Mouse (Mus musculus): ENCODE measurements around the gene Taar9. TPM values are rescaled to one million over a fixed set of nuclear protein-coding genes. Genes with fewer than 3 reads are reported as not detected.
"Not testable (repeated sequence)": the region's sequence is repeated elsewhere in the genome, so short reads cannot be mapped to it uniquely, and the experiment has no call there.

Taar9 gene
- not detected in 2 replicates for polyA plus RNA-seq (2011; ENCODE audit: insufficient read depth, insufficient read length, low replicate concordance, missing spikeins)

DNA sequence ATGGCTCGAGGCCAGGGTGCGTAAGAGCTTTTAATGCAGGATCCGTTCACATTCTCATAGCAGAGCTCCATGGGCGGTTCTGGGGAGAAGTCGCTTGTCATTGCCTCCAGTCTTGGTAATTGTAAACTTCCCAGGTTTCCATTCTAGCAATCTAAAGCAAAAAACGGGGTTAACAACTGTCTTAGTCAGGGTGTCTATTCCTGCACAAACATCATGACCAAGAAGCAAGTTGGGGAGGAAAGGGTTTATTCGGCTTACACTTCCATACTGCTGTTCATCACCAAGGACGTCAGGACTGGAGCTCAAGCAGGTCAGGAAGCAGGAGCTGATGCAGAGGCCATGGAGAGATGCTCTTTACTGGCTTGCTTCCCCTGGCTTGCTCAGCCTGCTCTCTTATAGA is at the start of gene Taar9:
TSS of gene Taar9 (minus strand) at position 101 of the 400 bp plus-strand sequence.
- WGBS: 85% methylated on average over 8 of the region's 8 CpGs
- H3K4me3 ChIP-seq (replicated peaks; ENCODE audit: control insufficient read depth, low read depth, low read length); H3K27ac ChIP-seq (ENCODE audit: control insufficient read depth, insufficient read depth, low read depth, low read length, poor library complexity); H3K4me1 ChIP-seq (ENCODE audit: control insufficient read depth, insufficient read depth, low read length): not testable (repeated sequence)

DNA sequence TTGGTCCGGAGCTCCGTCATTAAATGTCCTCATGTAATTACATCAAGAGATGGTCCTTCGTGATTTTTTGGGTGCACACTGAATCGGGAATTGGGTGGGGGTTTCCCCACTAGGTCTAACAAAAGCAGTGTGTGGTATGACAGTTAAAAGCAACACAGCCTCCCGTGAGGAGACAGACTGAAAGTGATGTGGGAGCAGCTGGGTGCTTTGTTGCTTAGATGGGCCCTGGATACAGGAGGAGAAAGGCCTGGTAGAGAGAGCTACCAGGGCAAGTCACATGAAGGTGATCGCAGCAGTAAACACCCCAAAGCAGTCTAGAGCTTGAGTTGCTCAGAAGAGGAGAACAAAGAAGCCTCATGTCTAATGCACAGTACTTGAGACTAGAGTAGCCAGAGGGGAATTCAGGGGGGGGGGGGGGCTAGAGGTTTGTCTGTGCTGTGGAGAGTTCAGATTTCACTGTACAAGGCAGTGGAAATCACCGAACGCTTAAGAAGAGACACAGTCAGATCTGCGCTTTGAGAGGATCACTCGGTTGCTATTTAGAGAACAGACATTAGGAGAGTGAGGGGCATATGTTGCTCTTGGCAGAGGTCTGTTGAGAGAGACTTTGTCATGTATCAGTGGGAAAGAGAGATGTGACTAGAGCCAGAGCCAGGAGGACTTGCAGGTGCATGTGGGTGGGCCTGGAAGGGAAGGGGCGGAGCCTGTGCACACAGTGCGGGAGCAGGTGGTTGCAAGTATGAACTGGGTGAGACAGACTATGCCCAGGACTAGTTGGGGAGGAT is 49.3 kb upstream of the Taar9 start:
- TF ChIP-seq POLR2A (IDR thresholded peaks at IDR 0.05; ENCODE audit: borderline replicate concordance, control insufficient read depth, low read depth, low read length) (0 out of 2 replicates have a peak, but pooled peaks have one; percentile 13), CTCF (IDR thresholded peaks at IDR 0.05; ENCODE audit: control insufficient read depth, insufficient read depth, low read length) (no peak)
- peak overlapping the region; percentile 4; the same call in 1 of the 2 replicates for H3K27ac ChIP-seq (ENCODE audit: control insufficient read depth, insufficient read depth, low read depth, low read length, poor library complexity)

DNA sequence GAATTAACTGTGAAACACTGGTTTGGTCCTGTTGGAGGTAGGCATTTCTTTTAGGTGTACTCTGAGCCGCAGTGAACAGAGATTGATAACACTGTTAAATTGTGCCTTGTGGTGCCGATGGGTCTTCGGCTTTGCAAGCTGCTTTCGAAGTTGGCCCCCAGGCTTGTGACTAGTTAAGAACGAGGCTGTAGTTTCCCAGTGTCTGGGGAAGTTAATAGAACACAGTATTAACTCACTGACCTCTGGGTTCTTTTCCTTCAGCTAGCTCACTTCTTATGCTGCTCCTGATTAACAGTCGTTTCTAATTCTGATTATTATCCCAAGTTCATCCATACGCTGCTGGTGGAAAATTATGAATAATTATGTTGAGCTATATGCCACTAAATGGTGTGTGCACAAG is 40.8 kb upstream of the Taar9 start:
- 46% methylated on average over 7 of the region's 7 CpGs for WGBS

More for the DNA sequence above, 49.3 kb upstream of the Taar9 start:
- peaks cover 6% of the 10 kb centered on the region for H3K4me1 ChIP-seq (ENCODE audit: control insufficient read depth, insufficient read depth, low read length)
- no peak overlapping the region for H3K4me3 ChIP-seq (replicated peaks; ENCODE audit: control insufficient read depth, low read depth, low read length)
- WGBS: 83% methylated on average over 12 of the region's 12 CpGs

DNA sequence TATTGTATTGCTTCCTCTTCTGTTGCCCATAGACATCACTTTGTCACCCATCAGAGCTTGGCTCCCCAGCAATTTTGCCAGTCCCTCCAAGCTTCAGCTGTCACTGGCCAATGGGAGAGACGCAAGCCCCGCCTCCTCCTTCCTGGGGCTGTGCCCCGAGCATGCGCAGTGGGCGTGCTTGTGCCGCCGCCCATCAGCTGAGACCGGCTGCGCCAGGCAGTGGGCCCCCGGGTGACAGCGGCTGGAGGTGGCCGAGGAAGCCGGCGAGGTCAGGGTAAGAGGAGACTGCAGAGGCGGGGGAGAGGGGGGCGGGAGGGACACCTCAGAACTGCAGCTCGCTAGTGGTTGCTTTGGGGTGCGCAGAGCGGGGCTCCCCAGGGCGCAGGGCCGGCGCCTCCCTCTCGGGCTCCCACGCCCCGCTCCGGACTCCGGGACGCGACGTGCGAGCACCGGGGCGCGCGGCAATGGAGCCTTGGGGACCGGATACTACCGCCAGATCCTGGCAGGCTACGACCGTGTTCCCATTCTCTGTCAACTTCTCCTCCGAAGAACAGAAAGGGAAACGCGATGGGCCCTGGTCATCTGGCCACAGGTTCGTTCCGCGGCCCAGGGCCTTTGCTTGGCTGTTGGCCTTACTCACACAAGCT is 39.9 kb upstream of the Taar9 start, which contains the start of gene Stx7:
TSS of gene Stx7 (plus strand) at position 168 of the 647 bp plus-strand sequence.
- Histone ChIP-seq H3K4me3 (replicated peaks; ENCODE audit: control insufficient read depth, low read depth, low read length) (peak within 1 kb of the TSS; percentile 100), H3K27ac (ENCODE audit: control insufficient read depth, insufficient read depth, low read depth, low read length, poor library complexity) (peak within 1 kb of the TSS; percentile 90), H3K4me1 (ENCODE audit: control insufficient read depth, insufficient read depth, low read length) (peaks cover 2% of the 10 kb centered on the region; the same call in 1 of the 2 replicates)
- WGBS: under 1% methylated on average over 45 of the region's 45 CpGs
- TF ChIP-seq CTCF (IDR thresholded peaks at IDR 0.05; ENCODE audit: control insufficient read depth, insufficient read depth, low read length) (no peak), POLR2A (IDR thresholded peaks at IDR 0.05; ENCODE audit: borderline replicate concordance, control insufficient read depth, low read depth, low read length) (peak; percentile 87; the same call in 1 of the 2 replicates)

More for the DNA sequence above, 40.8 kb upstream of the Taar9 start:
- Histone ChIP-seq H3K4me3 (replicated peaks; ENCODE audit: control insufficient read depth, low read depth, low read length) (peak overlapping the region; percentile 60), H3K27ac (ENCODE audit: control insufficient read depth, insufficient read depth, low read depth, low read length, poor library complexity) (no peak overlapping the region), H3K4me1 (ENCODE audit: control insufficient read depth, insufficient read depth, low read length) (peaks cover 2% of the 10 kb centered on the region; the same call in 1 of the 2 replicates)
- TF ChIP-seq CTCF (IDR thresholded peaks at IDR 0.05; ENCODE audit: control insufficient read depth, insufficient read depth, low read length): no peak
- no peak for TF ChIP-seq POLR2A (IDR thresholded peaks at IDR 0.05; ENCODE audit: borderline replicate concordance, control insufficient read depth, low read depth, low read length)

DNA sequence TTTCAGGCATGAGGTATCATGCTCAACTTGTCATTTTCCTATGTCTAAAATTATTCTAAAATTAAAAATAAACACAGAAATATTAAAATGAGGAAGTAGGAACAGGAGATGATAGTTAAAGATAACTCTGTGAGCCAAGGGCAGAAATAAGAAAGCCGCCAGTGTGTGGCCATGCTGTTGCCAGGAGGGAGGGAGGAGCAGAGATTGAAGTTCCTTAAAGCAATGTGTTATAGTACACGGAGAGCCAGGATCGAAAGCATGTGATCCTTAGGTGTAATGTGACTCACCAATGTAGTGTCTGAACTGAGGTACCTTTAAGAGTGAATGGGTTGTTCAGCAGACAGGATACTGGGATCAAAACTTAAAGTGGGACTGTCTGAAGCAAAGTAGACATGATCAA is 33.4 kb upstream of the Taar9 start:
- whole genome bisulfite sequencing: 5% methylated on average over 3 of the region's 3 CpGs

DNA sequence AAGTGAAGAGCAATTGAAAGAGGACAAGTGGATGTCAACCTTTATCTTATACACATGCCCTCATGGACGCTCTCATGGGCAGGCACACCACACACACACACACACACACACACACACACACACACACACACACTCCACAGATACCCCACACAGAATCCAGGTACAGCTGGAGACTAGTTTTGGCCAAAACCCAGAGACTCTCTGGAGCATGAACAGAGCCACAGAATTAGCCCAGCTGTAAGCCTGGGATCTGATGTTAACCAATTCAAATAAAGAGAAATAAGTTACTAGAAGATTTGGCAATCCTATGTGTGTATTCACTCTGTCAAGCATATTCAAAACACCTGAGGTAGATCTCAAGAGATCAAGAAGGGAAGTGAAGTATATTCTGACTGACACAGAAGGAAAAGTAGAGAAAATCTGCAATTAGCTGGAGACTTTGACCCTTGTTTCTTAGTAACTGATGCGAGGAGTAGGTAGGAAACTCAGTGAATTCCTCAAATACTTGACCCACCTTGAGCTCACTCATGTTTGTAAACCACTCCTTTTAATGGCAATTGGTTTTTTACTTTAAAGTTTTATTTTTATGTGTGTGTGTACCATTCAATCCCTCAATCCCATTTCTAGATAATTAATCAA is 29.4 kb upstream of the Taar9 start:
- TF ChIP-seq POLR2A (IDR thresholded peaks at IDR 0.05; ENCODE audit: borderline replicate concordance, control insufficient read depth, low read depth, low read length): no peak
- no peak for TF ChIP-seq CTCF (IDR thresholded peaks at IDR 0.05; ENCODE audit: control insufficient read depth, insufficient read depth, low read length)
- no peak overlapping the region for H3K4me3 ChIP-seq (replicated peaks; ENCODE audit: control insufficient read depth, low read depth, low read length)

More for the DNA sequence above, 33.4 kb upstream of the Taar9 start:
- Histone ChIP-seq H3K4me3 (replicated peaks; ENCODE audit: control insufficient read depth, low read depth, low read length) (no peak overlapping the region), H3K27ac (ENCODE audit: control insufficient read depth, insufficient read depth, low read depth, low read length, poor library complexity) (no peak overlapping the region), H3K4me1 (ENCODE audit: control insufficient read depth, insufficient read depth, low read length) (no peaks in the 10 kb centered on the region)
- no peak for TF ChIP-seq POLR2A (IDR thresholded peaks at IDR 0.05; ENCODE audit: borderline replicate concordance, control insufficient read depth, low read depth, low read length)
- no peak for TF ChIP-seq CTCF (IDR thresholded peaks at IDR 0.05; ENCODE audit: control insufficient read depth, insufficient read depth, low read length)

DNA sequence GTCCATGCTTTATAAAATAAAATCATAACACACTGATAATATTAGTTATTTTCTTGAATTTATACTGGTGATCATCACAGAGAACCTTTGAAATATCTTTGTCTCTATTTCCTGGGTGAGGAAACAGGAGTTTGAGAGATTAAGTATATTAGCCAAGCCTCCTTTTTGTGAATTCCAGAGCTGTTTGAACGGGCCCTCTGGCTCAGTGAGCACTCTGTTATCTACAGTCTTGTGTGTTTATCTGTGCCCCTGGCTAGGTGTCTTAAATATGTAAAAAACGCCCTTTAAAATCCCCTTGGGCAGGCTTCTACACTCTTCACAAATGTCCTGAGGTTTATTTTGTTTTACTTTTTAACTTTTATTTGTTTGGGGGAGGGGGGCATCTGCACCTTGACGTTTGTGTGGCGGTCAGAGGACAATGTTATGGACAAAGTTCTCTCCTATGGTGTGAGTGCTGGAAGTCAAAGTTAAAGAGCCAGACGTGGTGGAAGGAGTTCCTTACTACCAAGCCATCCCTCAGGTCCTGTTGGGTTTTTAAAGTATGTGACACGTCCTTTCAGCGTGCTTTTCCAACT is 24.8 kb upstream of the Taar9 start:
- TF ChIP-seq CTCF (IDR thresholded peaks at IDR 0.05; ENCODE audit: control insufficient read depth, insufficient read depth, low read length) (no peak), POLR2A (IDR thresholded peaks at IDR 0.05; ENCODE audit: borderline replicate concordance, control insufficient read depth, low read depth, low read length) (no peak)
- Histone ChIP-seq H3K27ac (ENCODE audit: control insufficient read depth, insufficient read depth, low read depth, low read length, poor library complexity) (no peak overlapping the region), H3K4me1 (ENCODE audit: control insufficient read depth, insufficient read depth, low read length) (no peaks in the 10 kb centered on the region; the same call in 1 of the 2 replicates), H3K4me3 (replicated peaks; ENCODE audit: control insufficient read depth, low read depth, low read length) (no peak overlapping the region)
- 71% methylated on average over 7 of the region's 7 CpGs for WGBS

More for the DNA sequence above, 29.4 kb upstream of the Taar9 start:
- no peaks in the 10 kb centered on the region for H3K4me1 ChIP-seq (ENCODE audit: control insufficient read depth, insufficient read depth, low read length)
- no peak overlapping the region for H3K27ac ChIP-seq (ENCODE audit: control insufficient read depth, insufficient read depth, low read depth, low read length, poor library complexity)
- 66% methylated on average over 2 of the region's 2 CpGs for WGBS
